Mouse (Mus musculus) liver, embryonic 14.5 days (tissue): ENCODE data around the gene Gtf2f1.

Experiments
- CTCF ChIP-seq: IDR thresholded peaks from 2 replicates; pipeline ENCODE4 v1.5.1; 2016; ENCODE audit warnings: antibody characterized with exemption, low read depth, control low read depth
- EP300 ChIP-seq: IDR thresholded peaks from 2 replicates; pipeline ENCODE4 v1.6.1; 2016; ENCODE audit warnings: antibody characterized with exemption, low read depth

GRCm38 (mm10) chr17:57060231-57060801 lies 49.2 kb upstream of the Gtf2f1 start:
- TF ChIP-seq CTCF (peak; percentile 83), EP300 (no peak)
